Mouse (Mus musculus): ENCODE measurements around the gene Ubash3a.

The Ubash3a gene

DNA sequence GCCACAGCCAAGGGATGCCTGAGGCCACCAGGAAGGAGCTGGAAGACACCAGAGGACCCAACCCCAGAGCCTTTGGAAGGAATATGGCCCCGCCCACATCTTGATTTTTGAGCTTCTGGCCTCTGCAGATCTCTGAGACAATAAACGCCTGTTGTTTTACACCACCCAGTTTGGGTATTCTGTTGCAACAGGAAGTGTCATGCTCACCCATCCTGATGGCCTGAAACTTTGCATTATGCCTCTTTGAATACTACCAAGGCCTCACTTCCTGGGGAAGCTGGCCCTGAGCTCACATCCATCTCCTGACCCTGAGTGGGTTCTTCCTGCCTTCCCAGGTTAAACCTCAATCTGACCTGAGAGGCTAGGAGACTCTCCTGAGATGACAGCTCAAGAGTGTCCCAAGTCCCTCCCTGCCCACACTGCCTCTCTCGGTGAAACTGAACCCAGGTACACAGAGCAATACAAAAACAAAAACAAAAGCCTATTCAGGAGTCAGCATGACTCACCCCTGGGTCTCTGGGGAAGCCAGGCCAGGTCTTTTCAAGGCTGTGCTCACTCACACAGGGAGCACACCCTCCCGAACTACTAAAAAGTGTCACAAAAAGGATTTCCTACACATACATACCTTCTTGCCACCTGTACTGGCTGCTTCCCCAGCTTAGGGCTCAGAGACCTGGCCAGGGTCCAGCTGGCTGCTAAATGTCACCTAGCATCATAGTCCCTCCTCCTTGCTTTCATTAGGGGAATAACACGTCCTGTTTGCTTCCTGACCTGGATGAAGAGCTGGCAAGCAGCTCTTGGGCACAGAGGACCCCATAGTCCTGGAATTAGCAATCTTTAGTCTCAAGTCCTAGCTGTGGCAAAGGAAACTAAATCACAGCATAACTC, 8.6 kb downstream of the Ubash3a start:
- peak; percentile 14 to 22 for DNase-seq

DNA sequence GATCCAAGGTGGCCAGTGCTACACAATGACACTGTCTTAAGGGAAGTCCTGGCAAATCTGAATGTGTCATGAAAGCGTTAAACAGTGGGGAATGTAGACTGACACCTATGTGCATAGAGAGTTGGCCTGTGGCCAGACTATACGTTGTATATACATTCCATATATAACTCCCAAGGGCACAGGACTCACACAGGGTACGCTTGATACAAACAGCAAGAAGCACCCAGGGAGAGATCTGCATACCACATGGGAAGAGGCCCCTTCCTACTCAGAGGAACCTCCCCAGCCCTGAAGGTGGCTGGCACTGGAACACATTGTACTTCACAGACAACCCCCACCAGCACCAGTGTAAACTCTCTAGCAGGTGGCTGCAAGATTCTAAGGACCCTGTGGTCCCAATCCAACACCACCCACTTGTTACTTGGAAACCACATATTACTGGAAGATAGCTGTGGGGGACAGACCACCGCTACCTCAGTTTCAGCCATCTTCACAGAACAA, 15.2 kb downstream of the Ubash3a start:
- DNase-seq: no peak

DNA sequence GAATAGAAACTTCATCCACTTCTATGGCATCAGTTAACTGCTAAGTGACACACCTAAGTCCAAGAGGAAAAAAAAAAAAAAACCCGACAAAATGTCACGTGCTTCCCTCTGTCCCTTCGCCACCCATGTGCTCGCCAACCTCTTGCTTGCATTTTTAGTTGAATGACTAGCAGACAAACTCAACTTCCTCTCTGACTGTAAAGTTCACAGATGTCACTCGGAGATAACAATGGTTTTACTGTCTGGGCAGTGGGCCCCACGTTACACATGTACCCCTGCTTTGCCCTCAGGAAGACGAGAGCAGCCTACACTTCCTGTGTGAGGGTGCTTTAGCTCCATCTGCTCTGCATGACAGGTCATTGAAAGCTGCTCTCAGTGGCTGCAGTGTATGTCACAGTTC, 16.2 kb downstream of the Ubash3a start:
- no peak for DNase-seq

DNA sequence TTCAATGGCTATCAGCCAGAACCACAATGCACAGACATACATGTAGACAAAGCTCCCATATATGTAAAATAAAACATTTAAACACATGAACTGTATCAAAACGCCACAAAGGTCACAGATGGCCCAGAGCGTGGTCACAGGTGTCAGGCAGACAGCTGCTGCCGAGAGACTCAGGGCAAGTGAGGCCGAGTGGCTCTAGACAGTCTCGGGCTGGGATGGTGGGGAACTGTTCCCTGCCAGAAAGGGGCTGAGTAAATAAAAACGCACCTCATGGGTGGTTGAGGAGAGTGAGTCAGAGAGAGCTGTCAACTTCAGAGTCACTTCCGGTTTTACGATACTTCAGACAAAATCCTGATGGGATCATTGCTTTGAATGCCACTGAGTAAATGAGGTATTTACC, 16.9 kb downstream of the Ubash3a start:
- DNase-seq: no peak

DNA sequence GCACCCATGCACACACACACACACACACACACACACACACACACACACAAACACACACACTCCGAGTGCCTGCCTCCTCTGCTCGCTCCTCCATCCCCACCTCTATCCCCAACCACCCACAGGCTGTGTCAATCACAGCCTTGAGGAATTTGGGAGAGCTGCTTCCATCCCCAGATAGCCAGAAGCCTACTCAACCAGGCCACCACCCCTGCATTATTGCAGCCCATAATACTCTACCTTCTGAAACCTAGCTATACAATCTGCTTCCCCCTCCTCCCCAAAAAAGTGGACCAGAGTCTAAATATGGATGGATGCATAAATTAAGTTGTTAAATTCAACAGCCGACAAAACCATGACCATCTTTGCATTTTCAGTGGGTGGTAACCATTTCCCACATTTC, 18.7 kb downstream of the Ubash3a start:
- no peak for DNase-seq

DNA sequence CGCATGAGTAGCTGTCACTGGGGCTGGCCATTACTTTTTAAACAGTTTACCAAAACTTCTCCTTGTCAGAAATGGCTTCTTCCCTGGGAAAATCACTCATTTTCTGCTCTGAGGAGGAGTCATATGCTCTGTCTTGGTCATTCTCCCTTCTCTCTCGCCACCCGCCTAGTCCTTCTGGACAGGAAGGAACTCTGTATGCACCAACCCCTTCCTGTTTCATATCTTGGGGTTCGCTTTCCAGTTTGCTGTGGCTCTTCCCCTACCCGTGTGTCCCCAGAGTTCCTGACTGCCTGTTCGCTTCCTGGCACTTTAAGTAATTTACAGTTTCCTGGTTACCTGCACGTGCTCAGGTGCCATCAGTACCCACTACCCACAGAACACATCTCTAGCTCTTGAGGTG, 19.3 kb downstream of the Ubash3a start:
- DNase-seq: no peak

DNA sequence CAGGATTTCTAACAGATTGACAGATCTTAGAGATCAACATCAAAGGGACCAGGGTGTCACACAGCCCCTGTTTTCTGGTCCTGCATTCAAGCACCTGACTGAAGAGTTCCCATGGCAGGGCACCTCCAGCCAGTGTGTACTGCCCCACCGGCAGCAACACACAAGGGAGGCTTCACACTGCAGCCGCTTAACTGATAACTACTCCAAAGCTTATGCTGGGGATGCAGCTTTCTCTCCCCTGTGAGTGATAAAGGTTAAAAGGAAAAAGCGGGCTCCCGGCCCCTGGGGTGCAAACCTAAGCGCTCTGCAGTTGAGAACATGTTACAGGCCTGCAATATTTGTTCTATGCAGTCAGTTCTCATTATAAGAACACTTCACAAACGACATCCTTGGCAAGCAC, 24.1 kb downstream of the Ubash3a start:
- DNase-seq: no peak

DNA sequence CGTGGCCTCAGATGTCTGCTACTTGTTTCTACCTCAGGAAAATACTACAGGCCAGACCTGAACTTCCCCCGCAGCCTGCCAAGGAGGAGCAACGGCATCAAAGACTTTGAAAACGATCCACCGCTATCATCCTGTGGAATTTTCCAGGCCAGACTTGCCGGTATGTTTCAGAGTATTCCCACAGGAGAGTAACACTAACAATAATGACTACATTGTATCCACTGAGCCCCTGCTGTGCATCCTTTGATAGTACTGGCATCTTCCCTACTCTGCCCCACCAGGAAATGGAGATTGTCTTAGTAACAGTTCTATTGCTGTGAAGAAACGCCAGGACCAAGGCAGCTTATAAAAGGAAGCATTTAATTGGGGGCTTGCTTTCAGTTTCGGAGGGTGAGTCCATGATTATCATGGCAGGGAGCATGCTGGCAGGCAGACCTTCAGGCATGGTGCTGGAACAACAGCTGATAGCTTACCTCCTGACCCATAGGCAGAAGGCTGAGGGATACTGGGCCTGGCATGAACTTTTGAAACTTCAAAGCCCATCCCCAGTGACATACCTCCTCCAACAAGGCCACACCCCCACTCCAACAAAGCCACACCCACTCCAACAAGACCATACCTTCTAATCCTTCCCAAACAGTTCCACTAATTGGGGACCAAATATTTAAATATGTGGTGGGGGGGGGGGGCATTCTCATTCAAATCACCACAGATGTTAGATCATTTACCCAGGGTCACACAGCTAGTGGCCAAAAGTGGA, 24.8 kb downstream of the Ubash3a start:
- DNase-seq: no peak

DNA sequence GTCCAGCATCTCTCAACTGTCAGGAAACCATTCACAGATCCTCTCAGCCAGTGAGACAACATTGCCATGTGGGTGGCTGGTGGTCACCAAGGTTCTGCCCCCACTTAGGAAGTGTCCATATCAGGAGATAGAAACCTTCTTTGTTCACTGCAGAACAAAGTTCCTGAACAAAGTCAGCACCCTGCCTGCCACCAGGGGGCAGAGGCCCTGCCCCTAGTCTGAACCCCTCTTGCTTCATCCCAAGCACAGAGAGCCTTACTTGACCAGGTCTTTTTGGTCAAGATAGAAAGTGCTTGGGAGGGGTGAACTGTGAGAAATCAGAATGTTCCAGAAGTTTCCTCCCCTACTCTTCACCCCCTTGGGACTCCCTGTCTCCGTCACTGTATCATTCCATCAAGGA, 28.2 kb downstream of the Ubash3a start:
- no peak for DNase-seq

DNA sequence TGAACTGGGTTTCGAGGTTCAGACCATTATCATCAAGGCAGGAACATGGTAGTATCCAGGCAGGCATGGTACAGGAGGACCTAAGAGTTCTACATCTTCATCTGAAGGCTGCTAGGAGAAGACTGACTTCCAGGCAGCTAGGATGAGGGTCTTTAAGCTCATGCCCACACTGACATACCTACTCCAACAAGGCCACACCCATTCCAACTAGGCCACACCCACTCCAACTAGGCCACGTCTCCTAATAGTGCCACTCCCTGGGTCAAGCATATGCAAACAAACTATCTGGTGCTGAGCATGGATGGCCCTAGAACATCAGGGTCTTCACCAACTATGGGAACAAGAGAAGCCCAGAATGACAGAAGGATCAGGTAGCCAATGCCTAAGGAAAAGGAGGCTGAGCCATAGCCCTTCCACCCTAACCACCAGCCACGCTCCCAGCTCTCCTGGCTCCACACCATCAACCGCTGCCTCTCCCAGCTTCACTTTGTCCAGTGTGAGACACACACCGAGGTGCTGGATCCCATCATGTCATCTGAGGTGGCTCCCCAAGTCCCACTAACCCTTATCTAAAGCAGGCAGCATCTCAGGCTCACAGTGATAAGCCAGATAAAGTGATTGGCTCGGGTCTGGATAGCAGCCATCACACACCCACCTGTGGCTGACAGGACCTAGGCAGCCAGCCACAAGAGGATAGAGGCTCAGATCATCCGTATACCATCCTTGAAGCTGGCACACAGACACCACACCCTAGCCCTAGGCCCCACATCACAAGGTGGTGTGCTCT, 30.8 kb downstream of the Ubash3a start:
- no peak for DNase-seq

DNA sequence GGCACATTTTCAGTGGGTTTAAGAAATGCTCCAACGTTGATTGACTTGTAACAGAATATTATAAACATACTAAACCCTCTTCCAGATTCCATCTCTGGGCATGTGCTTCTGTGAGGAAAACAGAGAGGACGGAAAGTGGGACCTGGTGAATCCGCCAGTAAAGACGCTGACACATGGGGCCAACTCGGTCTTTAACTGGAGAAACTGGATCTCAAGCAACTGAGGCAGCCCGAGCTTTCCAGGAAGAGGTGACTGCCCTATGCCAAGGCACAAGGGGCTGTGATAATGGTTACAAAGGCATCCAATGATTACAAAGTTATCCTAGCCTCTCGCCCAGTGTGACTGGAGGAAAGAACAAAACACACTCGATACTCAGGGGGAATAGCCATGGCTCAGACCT, 33.5 kb downstream of the Ubash3a start:
- DNase-seq: no peak

DNA sequence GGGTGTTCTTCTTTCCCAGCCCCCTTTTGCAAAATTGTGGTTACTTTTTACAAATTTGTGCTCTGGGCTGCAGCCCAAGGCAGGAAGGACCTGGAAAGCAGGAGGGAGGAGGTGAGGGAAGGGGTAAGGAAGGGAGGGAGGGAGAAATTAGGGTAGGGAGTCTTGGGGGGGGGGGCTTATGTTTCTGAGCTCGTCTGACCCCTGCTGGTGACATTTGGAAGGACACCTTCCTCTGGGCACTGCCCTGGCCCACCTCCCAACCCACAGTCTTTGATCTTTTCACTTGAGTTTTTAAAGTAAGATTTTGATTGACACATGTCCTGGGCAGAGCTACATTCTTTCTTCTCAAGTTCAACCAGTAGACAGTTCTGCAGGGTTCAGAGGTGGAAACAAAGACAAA, 35.1 kb downstream of the Ubash3a start:
- peak in 1 of 2 experiments; percentile 35 for DNase-seq

DNA sequence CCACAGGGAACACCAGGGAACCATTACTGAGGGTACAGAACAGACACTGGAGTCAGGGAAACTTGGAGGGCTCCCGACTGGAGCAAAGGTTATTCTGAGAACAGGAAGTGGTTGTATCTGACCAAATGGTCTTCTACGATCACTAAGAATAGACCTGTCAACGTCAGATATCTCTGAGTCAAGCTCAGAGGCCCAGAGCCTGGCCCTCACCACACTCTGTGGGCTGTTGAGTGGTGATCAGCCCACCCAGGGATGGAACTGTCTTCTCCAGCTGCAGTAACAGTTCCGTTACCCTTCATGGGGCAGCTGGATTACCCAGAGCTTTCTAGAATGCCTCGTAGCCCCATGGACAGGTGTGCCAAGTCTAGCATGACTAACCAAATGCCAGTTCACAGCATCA, 37.6 kb downstream of the Ubash3a start:
- DNase-seq: no peak

DNA sequence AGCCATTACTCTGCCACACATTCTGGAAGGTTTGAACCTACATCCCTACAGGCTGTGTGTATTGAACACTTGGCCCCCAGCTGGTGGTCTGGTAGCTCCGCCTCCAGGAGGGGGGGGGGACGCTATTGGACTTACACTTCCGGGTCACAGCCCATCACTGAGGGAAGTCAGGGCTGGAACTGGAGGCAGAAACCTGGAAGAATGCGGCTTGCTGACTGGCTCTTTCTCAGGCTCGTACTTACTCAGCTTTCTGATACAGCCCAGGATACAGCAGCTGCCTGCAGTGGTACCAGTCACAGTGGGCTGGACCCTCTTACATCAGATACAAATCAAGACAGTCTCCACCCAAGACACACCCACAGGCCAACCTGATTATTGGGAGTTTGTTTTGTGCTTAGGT, 39.5 kb downstream of the Ubash3a start:
- no peak for DNase-seq

DNA sequence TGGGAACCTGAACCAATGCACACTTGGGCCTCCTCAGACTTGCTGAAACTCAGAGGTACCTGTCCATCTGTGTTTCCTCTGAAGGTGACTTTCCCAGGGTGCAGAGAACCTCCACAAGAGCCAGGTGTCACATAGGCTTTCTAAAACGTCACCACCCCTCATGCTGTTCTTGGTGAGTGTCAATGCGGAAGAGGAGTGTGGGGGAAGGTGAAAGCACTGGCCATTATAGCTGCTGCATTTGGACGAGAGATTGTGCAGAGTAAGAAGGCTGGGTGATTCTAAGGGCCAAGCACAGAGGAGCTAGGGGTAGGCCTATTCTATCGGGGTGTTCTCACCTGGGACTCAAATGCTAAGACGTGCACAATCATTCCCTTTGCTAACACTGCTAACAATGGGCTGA, 46.3 kb downstream of the Ubash3a start:
- no peak for DNase-seq

DNA sequence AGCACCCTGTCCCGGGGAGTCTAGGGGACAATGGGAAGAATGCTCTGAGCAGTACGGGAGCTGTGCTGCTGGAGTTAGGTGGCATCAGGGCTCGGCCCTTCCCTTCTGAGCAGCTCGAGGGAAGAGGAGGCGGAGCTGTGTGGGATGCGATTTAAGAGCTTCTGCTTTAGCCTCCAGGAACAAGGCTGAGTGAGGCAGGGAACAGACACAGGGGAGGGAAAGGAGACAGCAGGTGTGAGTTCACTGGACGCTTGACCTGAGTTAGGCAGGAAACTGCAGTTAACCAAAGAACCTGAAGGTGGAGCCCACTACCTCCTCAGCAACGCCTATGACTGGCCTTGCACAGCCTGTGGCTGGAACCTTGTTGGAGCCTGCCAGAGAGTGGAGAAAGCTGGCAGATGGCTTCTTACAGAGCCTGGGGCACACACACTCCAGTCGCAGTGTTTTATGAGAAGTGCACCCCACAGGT, 46.8 kb downstream of the Ubash3a start:
- peak; percentile 91 to 97 for DNase-seq

DNA sequence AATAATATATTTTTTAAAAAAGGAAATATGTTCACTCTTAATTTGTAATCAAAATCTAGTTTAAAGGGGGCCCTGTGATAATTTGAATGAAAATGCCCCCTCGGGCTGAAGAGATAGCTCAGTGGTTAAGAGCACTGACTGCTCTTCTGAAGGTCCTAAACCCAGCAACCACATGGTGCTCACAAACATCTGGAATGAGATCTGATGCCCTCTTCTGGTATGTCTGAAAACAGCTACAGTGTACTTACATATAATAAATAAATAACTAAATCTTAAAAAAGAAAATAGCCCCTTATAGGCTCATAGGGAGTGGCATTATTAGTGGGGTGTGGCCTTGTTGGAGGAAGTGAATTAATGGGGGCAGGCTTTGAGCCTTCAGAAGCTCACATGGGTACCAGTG, 49.5 kb downstream of the Ubash3a start:
- no peak for DNase-seq

DNA sequence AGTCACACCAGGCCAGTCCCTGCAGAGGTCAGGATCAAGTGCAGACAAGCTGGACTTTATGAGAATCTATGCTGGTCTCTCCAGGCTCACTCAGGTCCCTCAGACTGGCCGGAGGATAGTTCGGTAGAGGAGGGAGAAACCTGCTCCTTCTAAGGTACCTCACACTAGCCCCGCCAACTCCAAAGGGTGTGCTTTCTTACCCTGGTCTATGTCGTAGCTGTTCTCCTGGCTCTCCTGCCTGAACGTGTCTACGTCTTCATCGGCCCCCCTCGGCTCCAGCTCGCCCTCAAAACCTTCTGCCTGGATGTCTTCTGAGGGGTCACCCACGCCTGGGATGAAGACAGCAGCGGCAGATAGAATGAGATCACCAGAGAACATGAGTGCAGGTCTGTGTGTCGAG, 50.2 kb downstream of the Ubash3a start:
- DNase-seq: no peak

DNA sequence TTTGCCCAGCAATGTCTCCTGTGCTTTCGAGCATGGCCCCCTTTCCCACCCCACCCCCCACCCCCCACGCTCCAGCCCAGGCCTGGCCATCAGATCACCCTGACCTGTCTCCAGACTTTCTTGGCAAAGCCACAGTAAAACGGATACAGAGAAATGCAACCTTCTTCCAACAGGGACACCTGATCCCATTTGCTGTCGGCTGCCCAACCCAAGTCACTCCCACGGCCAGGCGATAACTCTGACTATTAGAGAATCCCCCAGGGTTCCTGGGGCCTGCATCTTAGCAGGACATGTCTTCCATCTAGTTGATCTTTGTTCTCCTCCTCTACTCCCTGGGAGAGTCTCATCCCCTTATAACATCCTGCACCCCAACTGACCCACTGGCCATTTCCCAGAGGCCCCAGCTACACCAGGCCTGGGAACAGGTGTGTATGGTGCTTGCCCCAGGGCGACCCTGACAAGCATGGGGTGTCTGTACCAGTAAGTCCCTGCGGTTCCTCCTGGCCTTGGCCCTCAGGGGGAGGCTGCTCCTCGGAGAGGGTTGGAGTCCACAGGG, 50.7 kb downstream of the Ubash3a start:
- DNase-seq: no peak

DNA sequence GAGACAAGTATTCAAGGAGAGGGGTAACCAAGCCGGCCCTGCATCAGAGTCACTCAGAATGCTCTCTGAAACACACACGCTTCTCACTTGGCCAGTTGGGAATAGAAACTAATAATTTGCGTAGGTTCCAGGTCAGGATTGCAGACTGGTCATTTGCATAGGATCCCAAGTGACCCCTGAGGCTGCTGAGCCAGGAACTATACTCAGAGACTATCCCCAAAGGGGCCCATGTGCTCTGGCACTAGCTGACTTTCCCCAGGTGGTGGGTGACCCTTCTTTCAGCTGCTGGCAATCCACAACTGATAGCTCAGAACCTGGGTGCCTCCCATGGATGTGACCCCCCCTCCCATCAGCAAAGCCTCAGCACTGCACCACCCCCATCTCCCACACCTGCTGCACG, 51.5 kb downstream of the Ubash3a start:
- no peak for DNase-seq

DNA sequence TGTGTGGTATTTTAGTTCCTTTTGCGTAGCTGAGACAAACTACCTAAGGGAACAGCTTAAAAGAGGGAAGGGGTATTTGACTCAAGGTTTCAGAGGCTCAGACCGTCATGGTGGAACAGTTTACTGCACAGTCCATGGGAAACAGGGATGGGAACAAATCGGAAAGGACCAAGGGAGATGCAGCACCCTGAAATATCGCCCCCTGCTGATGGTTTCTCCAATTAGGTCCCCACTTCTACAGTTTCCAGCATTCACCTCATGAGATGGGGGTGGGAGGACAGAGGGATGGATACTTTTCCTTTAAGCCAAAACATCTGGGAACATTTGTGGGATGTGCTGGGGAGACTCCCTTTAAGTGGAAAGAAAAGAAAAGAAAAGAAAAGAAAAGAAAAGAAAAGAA, 52.2 kb downstream of the Ubash3a start:
- no peak for DNase-seq

DNA sequence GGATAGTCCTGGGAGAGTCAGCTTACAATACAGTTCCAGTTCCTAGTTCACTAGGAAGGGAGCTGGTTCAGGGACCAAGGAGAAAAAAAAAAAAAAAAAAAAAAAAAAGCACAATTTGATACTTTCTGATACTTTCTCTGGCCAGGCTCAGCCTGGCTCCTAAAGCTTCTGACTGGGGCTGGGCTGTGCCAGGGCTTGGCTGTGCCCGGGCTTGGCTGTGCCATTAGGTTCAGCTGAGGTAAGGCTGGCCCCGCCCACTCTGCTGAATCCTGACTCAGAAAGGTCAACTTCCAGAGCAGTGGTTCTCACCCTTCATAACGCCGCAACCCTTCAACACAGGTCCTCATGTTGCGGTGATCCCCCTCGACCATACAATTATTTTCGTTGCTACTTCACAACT, 52.8 kb downstream of the Ubash3a start:
- no peak for DNase-seq

DNA sequence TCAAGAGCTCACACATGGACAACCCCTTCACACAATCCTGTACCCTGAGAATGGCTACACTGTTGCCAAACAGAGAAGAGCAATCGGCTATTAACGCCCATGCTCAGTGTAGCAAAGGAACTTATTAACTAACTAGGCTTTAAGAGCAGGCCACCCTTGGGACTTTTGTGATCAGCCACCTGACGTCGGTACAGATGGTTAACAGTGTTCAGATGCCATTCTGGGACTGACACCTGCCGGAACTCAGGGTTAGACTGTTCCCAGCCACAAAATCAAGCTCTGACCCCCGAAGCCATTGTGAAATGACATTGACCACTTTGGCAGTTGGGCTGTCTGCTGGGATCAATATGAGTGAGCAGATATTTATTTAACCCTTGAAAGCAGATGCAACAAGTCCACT, 53.7 kb downstream of the Ubash3a start:
- DNase-seq: no peak

Data from cerebellum, adult 18-20 months (tissue).